ENCODE assay signal across 8 mouse cellular contexts in the genomic region with DNA sequence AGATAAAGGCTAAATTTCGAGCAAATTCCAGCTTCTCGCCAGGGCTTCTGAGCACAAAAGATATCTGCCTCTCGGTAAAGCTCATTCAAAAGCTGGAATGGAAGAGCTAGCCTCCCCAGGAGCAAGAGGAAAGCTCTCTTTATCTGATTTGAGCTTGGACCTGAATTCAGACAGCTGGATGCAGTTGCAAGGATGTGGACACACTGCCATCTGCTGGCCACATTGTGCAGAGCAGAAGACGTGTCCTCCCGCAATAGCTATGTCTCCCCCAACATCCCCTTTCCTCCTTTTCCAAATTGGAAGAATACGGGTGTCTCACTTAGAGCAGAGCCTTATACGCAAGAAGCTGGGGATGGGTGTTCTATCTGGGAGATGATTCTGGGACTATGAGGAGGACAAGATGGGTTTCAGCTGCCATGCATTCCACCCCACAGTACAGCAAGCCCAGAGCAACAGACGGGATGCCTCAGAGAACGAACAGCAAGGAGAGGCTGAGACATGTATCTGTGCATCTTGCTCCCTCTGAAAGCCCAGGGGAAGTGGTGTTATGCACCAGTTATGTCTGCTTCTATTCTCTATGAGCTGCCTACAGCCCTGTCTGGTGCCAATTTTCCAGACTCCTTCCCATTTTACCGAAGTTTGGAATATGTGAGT. TPM values are rescaled to one million over a fixed set of nuclear protein-coding genes. Genes with fewer than 3 reads are reported as not detected.
DNase-seq lines count a peak whose midpoint lies in the region; ATAC-seq and TF ChIP-seq lines count a peak whose summit lies in the region.

No protein-coding gene starts in this region.

- H3K9ac ChIP-seq in kidney, postnatal 0 days (ENCODE audit: low read depth, low read length) = no peak overlapping the region
- H3K9ac ChIP-seq in liver, embryonic 13.5 days = no peak overlapping the region

- no peaks in the 10 kb centered on the region for H3K36me3 ChIP-seq in kidney, postnatal 0 days (ENCODE audit: insufficient read depth, low read length)
- H3K36me3 ChIP-seq in liver, embryonic 13.5 days = no peaks in the 10 kb centered on the region

- TF ChIP-seq CTCF in kidney, postnatal 0 days (IDR thresholded peaks at IDR 0.05; ENCODE audit: low read depth) = peak; percentile 93

- H3K4me3 ChIP-seq in kidney, postnatal 0 days (replicated peaks; ENCODE audit: low read depth, low read length) = no peak overlapping the region
- no peak overlapping the region for H3K4me3 ChIP-seq in liver, embryonic 13.5 days (replicated peaks)

- no peaks in the 10 kb centered on the region for H3K4me1 ChIP-seq in kidney, postnatal 0 days (replicated peaks; ENCODE audit: insufficient read depth, low read length)
- H3K4me1 ChIP-seq in liver, embryonic 13.5 days (replicated peaks) = no peaks in the 10 kb centered on the region

- ATAC-seq in kidney, postnatal 0 days (replicated peaks; ENCODE audit: low FRiP score, low read depth) = no peak
- no peak for ATAC-seq in liver, embryonic 13.5 days (ENCODE audit: low read depth)

- DNase-seq in 3T3-L1 (ENCODE audit: low read depth, low spot score) (peak; percentile 79), WW6 (ENCODE audit: low read depth, low spot score) (peak; percentile 65)
- DNase-seq in cerebellum, postnatal 4 days (ENCODE audit: low spot score in 2 of 2) = peak; percentile 84 to 88
- peak; percentile 42 to 48 for DNase-seq in gastrocnemius, postnatal 36 days
- DNase-seq in kidney, postnatal 0 days (ENCODE audit: low spot score) = peak; percentile 87
- peak; percentile 6 for DNase-seq in liver, embryonic 13.5 days
- DNase-seq in ovary, postnatal 10 days (ENCODE audit: low spot score) = peak; percentile 53
- DNase-seq in thymus, postnatal 0 days (ENCODE audit: low spot score) = peak; percentile 44

- WGBS in kidney, postnatal 0 days = 29% methylated on average over 10 of the region's 10 CpGs
- WGBS in liver, embryonic 13.5 days (ENCODE audit: insufficient replicate concordance) = 31% methylated on average over 10 of the region's 10 CpGs

- H3K27me3 ChIP-seq in kidney, postnatal 0 days (ENCODE audit: insufficient read depth, low read length) = no peaks in the 10 kb centered on the region
- H3K27me3 ChIP-seq in liver, embryonic 13.5 days = no peaks in the 10 kb centered on the region

- intact Hi-C loops in gastrocnemius, postnatal 36 days (cut with DNase I) = no loop called here

- H3K9me3 ChIP-seq in kidney, postnatal 0 days (replicated peaks; ENCODE audit: low read length) = no peaks in the 10 kb centered on the region
- peaks cover 4% of the 10 kb centered on the region; the same call in 1 of the 2 replicates for H3K9me3 ChIP-seq in liver, embryonic 13.5 days (replicated peaks)

- no peak overlapping the region for H3K4me2 ChIP-seq in kidney, postnatal 0 days (ENCODE audit: low read length)
- no peak overlapping the region for H3K4me2 ChIP-seq in liver, embryonic 13.5 days

- no peak overlapping the region for H3K27ac ChIP-seq in kidney, postnatal 0 days
- H3K27ac ChIP-seq in liver, embryonic 13.5 days = no peak overlapping the region

RNA-seq across cellular contexts. Expression of gene Col6a4, which starts 16.3 kb away (rescaled TPM):
- total RNA-seq in gastrocnemius, postnatal 36 days (2021) = not detected
- 0.86 and 1.5 TPM in 2 replicates for polyA plus RNA-seq in kidney, postnatal 0 days (2015; fragmentation: Nextera tagmentation; extraction: Ambion mirVana)
- 0.07 TPM in 1 of 2 replicates, not detected in the other for polyA plus RNA-seq in liver, embryonic 13.5 days (2015; fragmentation: Nextera tagmentation; extraction: Ambion mirVana)
- polyA plus RNA-seq in thymus, postnatal 0 days (2015; fragmentation: Nextera tagmentation; extraction: Ambion mirVana) = 0.34 and 1.1 TPM in 2 replicates

RNA-seq across cellular contexts. Expression of gene Glyctk, which starts 45.0 kb away (rescaled TPM):
- total RNA-seq in gastrocnemius, postnatal 36 days (2021) = 1 to 10 TPM in 1 of 2 experiments, under 1 TPM in 1; 0.76 to 1.2 TPM
- polyA plus RNA-seq in kidney, postnatal 0 days (2015; fragmentation: Nextera tagmentation; extraction: Ambion mirVana) = 11.5 and 14.4 TPM in 2 replicates
- polyA plus RNA-seq in liver, embryonic 13.5 days (2015; fragmentation: Nextera tagmentation; extraction: Ambion mirVana) = 14.8 and 15.5 TPM in 2 replicates
- polyA plus RNA-seq in thymus, postnatal 0 days (2015; fragmentation: Nextera tagmentation; extraction: Ambion mirVana) = 3.8 and 4.3 TPM in 2 replicates

RNA-seq across cellular contexts. Expression of gene Wdr82, which starts 57.8 kb away (rescaled TPM):
- 10 to 100 TPM; 18.4 to 20.3 TPM for total RNA-seq in gastrocnemius, postnatal 36 days (2021)
- polyA plus RNA-seq in kidney, postnatal 0 days (2015; fragmentation: Nextera tagmentation; extraction: Ambion mirVana) = 16.9 and 18.5 TPM in 2 replicates
- polyA plus RNA-seq in liver, embryonic 13.5 days (2015; fragmentation: Nextera tagmentation; extraction: Ambion mirVana) = 7.8 and 7.9 TPM in 2 replicates
- polyA plus RNA-seq in thymus, postnatal 0 days (2015; fragmentation: Nextera tagmentation; extraction: Ambion mirVana) = 19.1 and 20.5 TPM in 2 replicates

Comparison
In these comparisons a context has a peak if more than half of its experiments do, and no peak if none do; other contexts are left out.
1. DNase-seq: peak in every context shown above with its lines; median percentile 87 in kidney, postnatal 0 days; 86 in cerebellum, postnatal 4 days; 79 in 3T3-L1; 65 in WW6; 53 in ovary, postnatal 10 days; 45 in gastrocnemius, postnatal 36 days; 44 in thymus, postnatal 0 days; 6 in liver, embryonic 13.5 days.